Mouse (Mus musculus): ENCODE results near the gene Bicdl2.

GRCm38 (mm10) chr17:23653324-23653723 is 7.0 kb upstream of the Bicdl2 start:
- TF ChIP-seq GATA1 (IDR thresholded peaks at IDR 0.05; ENCODE audit: borderline replicate concordance, low read length) (no peak), FLI1 (IDR thresholded peaks at IDR 0.05; ENCODE audit: low read length) (no peak)

Measured in megakaryocyte, embryonic 14.5 days (primary cell).